Mouse (Mus musculus) G1E (cell line): Measurements from ENCODE around the gene C1qtnf9. TPM values are rescaled to one million over a fixed set of nuclear protein-coding genes. Genes with fewer than 3 reads are reported as not detected.

ENCODE experiments used
- ATAC-seq: 2 replicates; pipeline ENCODE4 v1.8.0; 2016; ENCODE audit warnings: mild to moderate bottlenecking; ENCODE audit not compliant: insufficient number of reproducible peaks, poor library complexity, low FRiP score, severe bottlenecking; ENCODE audit errors: extremely low read depth
- DNase-seq: peaks from one replicate; pipeline ENCODE4 v3.0.0; 2012; ENCODE audit warnings: low spot score
- H3K27me3 ChIP-seq: 2 replicates; pipeline ENCODE4 v1.6.1; 2012; ENCODE audit warnings: mild to moderate bottlenecking, low read length, inconsistent platforms; ENCODE audit not compliant: insufficient read depth
- H3K36me3 ChIP-seq: replicated peaks from 2 replicates; pipeline ENCODE3; 2012; ENCODE audit warnings: mild to moderate bottlenecking, inconsistent platforms
- H3K4me1 ChIP-seq: 2 replicates; pipeline ENCODE4 v1.6.1; 2012; ENCODE audit warnings: low read depth, low read length, inconsistent platforms, mixed read lengths; ENCODE audit not compliant: insufficient read depth
- H3K4me3 ChIP-seq: 2 replicates; pipeline ENCODE4 v1.5.1; 2012; ENCODE audit warnings: low read depth, mild to moderate bottlenecking, inconsistent platforms, low read length, moderate library complexity, mixed read lengths
- H3K9me3 ChIP-seq: replicated peaks from 2 replicates; pipeline ENCODE4 v1.6.1; 2012; ENCODE audit warnings: inconsistent platforms
- CTCF ChIP-seq: IDR thresholded peaks from 2 replicates; pipeline ENCODE4 v1.5.1; 2012; ENCODE audit warnings: low read depth, low read length, inconsistent platforms, mixed read lengths
- GATA1 ChIP-seq: IDR thresholded peaks from 2 replicates; pipeline ENCODE4 v1.6.1; 2012; ENCODE audit warnings: borderline replicate concordance, low read length, inconsistent platforms, mixed read lengths
- GATA2 ChIP-seq: IDR thresholded peaks from 2 replicates; pipeline ENCODE4 v1.6.1; 2012; ENCODE audit warnings: low read depth, low read length, inconsistent platforms, borderline replicate concordance
- POLR2AphosphoS5 ChIP-seq: IDR thresholded peaks from 2 replicates; pipeline ENCODE4 v1.6.1; 2012; ENCODE audit warnings: low read depth, low read length, inconsistent platforms; ENCODE audit not compliant: insufficient replicate concordance
- TAL1 ChIP-seq: conservative IDR thresholded peaks from 2 replicates; pipeline ENCODE4 v1.6.1; 2012; ENCODE audit warnings: low read depth, low read length, inconsistent platforms, mixed read lengths
- polyA plus RNA-seq: library from polyadenylated mRNA; stranded (reverse); fragments of >175 nt; gene quantifications from 2 replicates; pipeline ENCODE4 v1.2.3, GENCODE M21; 2012
- total RNA-seq, 2 experiments: library from RNA; stranded (forward) in 1 of 2; stranded (reverse) in 1 of 2; fragments of 200-1000 nt in 1 of 2; fragments of >200 nt in 1 of 2; fragmentation: Nextera tagmentation in 1 of 2; gene quantifications; 2 replicates each; pipeline ENCODE4 v1.2.3; 2014 to 2017

Gene C1qtnf9
- total and polyA plus RNA-seq, 3 experiments, result 0.16 TPM; not detected in 2

DNA sequence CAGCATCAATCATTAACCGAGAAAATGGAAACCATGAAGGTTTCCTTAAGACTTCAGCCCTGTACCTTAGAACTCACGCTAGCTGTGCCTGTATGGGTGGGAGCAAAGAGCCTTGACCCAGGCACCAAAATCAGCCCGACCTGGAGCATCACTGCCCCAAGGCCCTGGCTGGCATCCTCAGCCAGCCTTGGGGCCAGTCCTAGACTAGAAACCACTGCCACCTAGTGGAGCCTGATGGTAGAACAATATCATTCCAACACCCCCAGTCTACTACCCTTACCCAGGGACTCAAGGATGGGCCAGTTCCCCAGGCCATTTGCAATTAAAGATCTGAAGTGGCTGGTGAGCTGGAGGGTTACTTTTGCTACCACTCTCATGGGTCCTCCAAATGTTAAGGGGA lies 22.2 kb downstream of the C1qtnf9 start:
- H3K36me3 ChIP-seq, result peaks cover 62% of the 10 kb centered on the region
- TF ChIP-seq CTCF (peak; percentile 40), GATA1 (no peak)
- no peak overlapping the region for H3K4me3 ChIP-seq
- no peaks in the 10 kb centered on the region for H3K9me3 ChIP-seq
- no peaks in the 10 kb centered on the region for H3K27me3 ChIP-seq
- peaks cover 6% of the 10 kb centered on the region for H3K4me1 ChIP-seq
- peak; percentile 45; the same call in 1 of the 2 replicates for ATAC-seq
- peak; percentile 55 for DNase-seq

DNA sequence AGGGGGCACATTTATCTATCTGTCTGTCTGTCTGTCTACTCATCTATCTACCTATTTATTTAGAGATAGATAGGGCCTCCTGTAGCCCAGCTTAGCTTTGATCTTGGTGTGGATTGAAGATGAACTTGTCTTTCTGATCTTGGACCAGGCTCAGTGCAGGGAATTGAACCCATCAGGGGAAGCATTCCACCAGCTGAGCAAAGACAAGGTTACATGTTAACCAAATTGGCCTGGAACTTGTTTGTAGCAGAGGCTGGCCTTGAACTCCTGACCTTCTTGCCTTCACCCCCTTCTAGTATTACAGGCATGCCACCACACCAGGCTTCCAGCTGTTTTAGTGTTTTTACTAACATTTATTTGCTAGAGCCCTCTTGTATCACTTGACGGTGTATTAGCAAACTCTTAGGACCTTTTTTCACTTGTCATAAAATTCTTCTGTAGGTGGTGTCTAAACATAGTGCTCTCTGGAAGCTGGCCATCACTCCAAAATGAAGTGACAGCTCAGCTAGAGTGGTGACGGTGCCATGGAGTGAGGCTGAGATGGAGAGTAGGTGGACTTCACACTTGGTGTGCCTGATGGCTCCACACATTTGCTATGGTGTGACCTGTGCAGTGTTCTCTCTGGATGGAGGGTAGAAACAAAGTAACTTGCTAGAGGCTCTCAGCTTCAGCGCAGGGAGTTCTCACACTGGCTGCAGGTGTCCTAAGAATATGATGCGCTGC lies 28.8 kb downstream of the C1qtnf9 start:
- peaks cover 64% of the 10 kb centered on the region for H3K36me3 ChIP-seq
- no peak for DNase-seq
- ATAC-seq, result no peak
- no peak overlapping the region for H3K4me3 ChIP-seq
- no peaks in the 10 kb centered on the region for H3K4me1 ChIP-seq
- no peaks in the 10 kb centered on the region for H3K9me3 ChIP-seq
- H3K27me3 ChIP-seq, result no peaks in the 10 kb centered on the region
- TF ChIP-seq GATA2 (no peak), TAL1 (no peak), GATA1 (no peak), CTCF (no peak), POLR2AphosphoS5 (no peak)

DNA sequence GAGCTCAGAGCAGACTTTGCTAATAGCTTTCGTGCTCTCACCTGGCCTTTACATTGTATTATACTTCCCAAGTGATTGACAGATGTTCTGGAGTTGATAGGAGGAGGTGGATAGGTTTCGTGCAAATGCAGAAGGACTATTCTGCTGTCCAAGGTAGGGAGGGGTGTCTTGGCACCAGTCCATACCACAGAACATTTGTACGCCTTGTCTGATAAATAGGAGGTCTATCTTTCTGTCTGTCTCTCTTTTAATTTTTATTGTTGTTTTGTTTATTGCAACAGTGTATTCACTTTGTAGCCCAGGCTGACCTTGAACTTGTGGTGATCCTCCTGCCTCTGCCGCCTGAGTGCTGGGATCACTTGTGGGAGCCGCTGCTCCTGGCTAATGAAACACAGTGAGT lies 29.7 kb downstream of the C1qtnf9 start:
- H3K9me3 ChIP-seq, result no peaks in the 10 kb centered on the region
- no peak overlapping the region for H3K4me3 ChIP-seq
- no peaks in the 10 kb centered on the region for H3K27me3 ChIP-seq
- H3K36me3 ChIP-seq, result peaks cover 66% of the 10 kb centered on the region
- TF ChIP-seq GATA2, result no peak
- no peak for TF ChIP-seq CTCF
- no peak for TF ChIP-seq GATA1
- no peak for TF ChIP-seq TAL1
- no peak for TF ChIP-seq POLR2AphosphoS5
- no peaks in the 10 kb centered on the region for H3K4me1 ChIP-seq
- DNase-seq (no peak), ATAC-seq (no peak)

DNA sequence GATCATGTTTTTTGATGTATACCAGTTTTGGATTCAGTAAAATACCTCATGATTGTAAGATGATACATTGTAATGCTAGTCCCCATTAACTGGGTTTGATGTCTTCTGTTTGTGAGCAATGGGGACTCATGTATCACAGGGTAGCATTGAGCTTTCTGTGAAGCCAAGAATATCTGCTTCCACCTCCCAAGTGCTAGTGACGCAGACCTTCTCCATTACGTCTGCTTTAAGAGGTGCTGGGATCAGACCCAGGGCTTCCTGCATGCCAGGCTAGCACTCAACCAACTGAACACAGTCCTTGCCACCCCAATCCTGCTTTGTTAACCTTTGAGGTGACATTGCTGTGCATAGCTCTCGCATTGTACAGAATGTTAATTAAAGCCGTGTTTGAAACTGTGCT lies 30.8 kb downstream of the C1qtnf9 start:
- Histone ChIP-seq H3K4me3 (no peak overlapping the region), H3K4me1 (no peaks in the 10 kb centered on the region), H3K9me3 (no peaks in the 10 kb centered on the region), H3K27me3 (no peaks in the 10 kb centered on the region), H3K36me3 (peaks cover 73% of the 10 kb centered on the region)
- DNase-seq, result no peak
- ATAC-seq, result no peak
- TF ChIP-seq GATA1, result no peak
- no peak for TF ChIP-seq TAL1
- TF ChIP-seq POLR2AphosphoS5, result no peak
- no peak for TF ChIP-seq CTCF
- TF ChIP-seq GATA2, result no peak

DNA sequence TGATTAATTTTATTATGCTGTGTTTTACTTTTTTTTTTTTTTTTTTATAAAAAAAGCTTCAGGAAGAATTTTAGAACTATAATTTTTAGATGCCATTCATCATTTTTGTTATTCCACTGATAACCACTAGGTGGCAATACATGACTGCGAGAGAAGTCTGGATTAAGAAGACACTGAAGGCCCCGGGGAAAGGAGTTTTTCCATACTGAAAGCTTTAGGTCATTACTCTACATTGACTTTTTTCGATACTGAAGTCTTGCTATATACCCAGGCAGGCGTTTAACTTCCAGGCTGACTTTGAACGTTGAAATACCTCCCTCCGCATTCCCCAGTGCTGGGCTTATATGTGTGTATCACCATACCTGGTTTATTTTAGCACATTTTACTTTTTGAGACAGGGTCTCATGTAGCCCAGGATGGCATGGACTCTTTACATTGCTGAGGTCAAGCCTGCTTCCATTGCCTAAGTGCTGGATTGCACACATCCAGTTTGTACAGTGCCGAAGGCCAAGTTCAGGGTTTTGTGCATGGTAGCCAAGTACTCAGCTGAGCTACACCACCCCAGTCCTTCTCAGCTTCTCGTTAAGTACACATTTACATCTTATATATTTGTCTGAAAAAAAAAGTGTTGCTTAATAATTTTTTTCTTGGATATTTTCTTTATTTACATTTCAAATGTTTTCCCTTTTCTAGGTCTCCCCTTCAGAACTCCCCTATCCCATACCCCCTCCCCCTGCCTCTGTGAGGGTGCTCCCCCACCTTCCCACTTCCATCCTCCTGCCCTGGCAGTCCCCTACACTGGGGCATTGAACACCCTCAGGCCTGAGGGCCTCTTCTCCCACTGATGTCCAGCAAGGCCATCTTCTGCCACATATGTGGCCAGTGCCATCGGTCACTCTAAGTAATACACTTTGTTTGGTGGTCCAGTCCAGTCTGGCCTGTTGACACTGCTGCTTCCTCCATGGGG lies 32.1 kb downstream of the C1qtnf9 start:
- no peak for ATAC-seq
- no peaks in the 10 kb centered on the region for H3K4me1 ChIP-seq
- TF ChIP-seq POLR2AphosphoS5 (no peak), GATA1 (no peak), CTCF (no peak), GATA2 (no peak), TAL1 (no peak)
- H3K27me3 ChIP-seq, result no peaks in the 10 kb centered on the region
- peaks cover 82% of the 10 kb centered on the region for H3K36me3 ChIP-seq
- DNase-seq, result no peak
- H3K4me3 ChIP-seq, result no peak overlapping the region
- no peaks in the 10 kb centered on the region for H3K9me3 ChIP-seq

DNA sequence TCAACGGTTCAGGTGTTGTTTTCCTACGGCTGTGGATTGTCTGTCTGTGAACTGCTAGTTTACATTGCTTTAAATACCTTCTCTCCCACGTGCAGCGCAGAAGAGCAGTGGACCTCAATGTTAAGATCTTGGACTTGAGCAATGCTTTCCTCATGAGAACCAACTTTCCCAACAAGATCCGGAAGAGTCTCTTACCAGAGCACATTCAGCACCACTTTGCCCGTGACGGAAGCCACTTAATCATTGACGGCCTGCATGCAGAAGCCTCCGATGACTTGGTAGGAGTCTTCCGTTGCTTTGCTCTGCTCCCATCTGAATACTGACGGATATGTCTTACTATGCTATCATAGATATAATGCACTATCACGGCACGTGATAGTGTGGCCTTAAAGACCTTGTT lies 34.1 kb downstream of the C1qtnf9 start:
- Histone ChIP-seq H3K9me3 (no peaks in the 10 kb centered on the region), H3K36me3 (peaks cover 86% of the 10 kb centered on the region), H3K27me3 (no peaks in the 10 kb centered on the region), H3K4me3 (no peak overlapping the region), H3K4me1 (no peaks in the 10 kb centered on the region)
- TF ChIP-seq GATA2 (no peak), POLR2AphosphoS5 (no peak), GATA1 (no peak), TAL1 (no peak), CTCF (no peak)
- DNase-seq (no peak), ATAC-seq (no peak)
